Mouse (Mus musculus): Measurements from ENCODE around the gene Stk17b. TPM values are rescaled to one million over a fixed set of nuclear protein-coding genes. Genes with fewer than 3 reads are reported as not detected.
A peak's percentile ranks its signal among the peaks of the same experiment; 100 is the strongest.

Gene Stk17b
- polyA plus RNA-seq, 1 experiment from 2014 or later = 13.6 TPM

DNA sequence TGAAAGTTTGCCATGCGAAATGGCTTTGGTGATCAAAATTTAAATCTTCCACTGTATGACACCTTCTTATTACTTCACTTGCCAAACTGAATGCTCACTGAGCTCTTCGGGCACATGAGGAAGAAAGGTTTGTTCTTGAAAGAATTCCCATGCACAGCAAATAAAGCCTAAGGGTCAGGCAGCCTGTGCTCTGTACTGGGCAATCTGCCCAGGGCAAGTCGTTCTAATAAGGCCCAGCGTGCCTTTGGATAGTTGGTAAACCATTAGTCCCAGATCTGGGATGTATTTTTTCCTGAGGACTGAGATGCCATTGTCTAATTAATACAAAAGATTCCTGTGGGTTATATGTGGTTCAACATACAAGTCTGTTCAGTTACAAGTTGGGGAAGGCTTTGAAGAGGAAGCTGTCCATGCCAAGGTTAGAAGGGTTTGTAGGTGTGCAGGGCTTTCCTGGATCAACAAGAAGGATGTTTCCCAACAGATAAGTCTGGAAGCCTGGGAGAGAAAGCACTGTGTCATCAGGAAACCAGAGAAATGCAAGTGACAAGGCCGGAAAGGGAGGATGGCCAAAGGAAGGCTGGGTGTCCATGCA is 35.1 kb upstream of the Stk17b start:
- Histone ChIP-seq H3K36me3 (ENCODE audit: insufficient read depth, low read length) (no peaks in the 10 kb centered on the region), H3K27me3 (ENCODE audit: insufficient read depth, low read length) (no peaks in the 10 kb centered on the region), H3K4me2 (ENCODE audit: low read length) (no peak overlapping the region), H3K27ac (no peak overlapping the region), H3K9ac (ENCODE audit: low read depth, low read length) (no peak overlapping the region), H3K4me3 (replicated peaks; ENCODE audit: low read depth, low read length) (no peak overlapping the region), H3K4me1 (replicated peaks; ENCODE audit: insufficient read depth, low read length) (peaks cover 4% of the 10 kb centered on the region; the same call in 1 of the 2 replicates), H3K9me3 (replicated peaks; ENCODE audit: low read length) (no peaks in the 10 kb centered on the region)
- WGBS = 64% methylated on average over 5 of the region's 5 CpGs
- TF ChIP-seq CTCF (IDR thresholded peaks at IDR 0.05; ENCODE audit: low read depth) = no peak
- DNase-seq (ENCODE audit: low spot score) = no peak
- no peak for ATAC-seq (replicated peaks; ENCODE audit: low FRiP score, low read depth)

DNA sequence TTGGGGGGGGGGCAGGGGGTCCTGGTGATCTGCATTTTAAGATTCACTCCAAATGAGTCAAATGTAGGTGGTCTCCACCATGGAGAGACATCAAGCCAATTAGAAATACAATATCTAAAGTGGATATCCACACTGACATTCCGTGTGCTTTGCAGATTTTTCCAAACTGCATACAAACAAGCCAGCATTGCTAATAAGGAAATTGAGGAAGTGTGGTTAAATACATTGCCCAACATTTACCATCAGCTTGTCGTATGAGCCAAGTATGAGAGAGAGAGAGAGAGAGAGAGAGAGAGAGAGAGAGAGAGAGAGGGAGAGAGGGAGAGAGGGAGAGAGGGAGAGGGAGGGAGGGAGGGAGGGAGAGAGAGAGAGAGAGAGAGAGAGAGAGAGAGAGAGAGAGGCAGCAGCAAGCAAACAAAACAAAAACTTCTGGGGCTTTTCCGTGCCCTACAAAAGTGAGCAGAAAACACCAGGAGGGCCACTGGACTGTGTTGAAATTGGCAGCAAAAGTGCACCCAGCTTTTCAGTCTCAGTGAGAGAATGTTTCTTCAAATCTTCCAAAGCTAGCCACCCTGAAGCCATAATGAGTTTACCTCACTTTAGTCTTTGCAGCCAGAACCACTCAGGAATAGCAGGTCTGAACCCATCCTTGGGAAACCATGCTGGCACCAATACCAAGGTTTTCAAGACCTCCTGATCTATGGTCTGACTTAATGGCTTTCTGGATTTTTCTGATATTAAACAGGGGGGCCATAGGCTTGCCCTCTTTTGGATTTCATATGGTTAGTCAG is 33.2 kb upstream of the Stk17b start:
- Histone ChIP-seq H3K4me3 (replicated peaks; ENCODE audit: low read depth, low read length) (no peak overlapping the region), H3K27me3 (ENCODE audit: insufficient read depth, low read length) (no peaks in the 10 kb centered on the region), H3K9me3 (replicated peaks; ENCODE audit: low read length) (no peaks in the 10 kb centered on the region), H3K4me2 (ENCODE audit: low read length) (no peak overlapping the region), H3K27ac (no peak overlapping the region), H3K9ac (ENCODE audit: low read depth, low read length) (no peak overlapping the region), H3K36me3 (ENCODE audit: insufficient read depth, low read length) (no peaks in the 10 kb centered on the region), H3K4me1 (replicated peaks; ENCODE audit: insufficient read depth, low read length) (0 out of 2 replicates have a peak, but pooled peaks cover under 1% of the 10 kb centered on the region)
- TF ChIP-seq CTCF (IDR thresholded peaks at IDR 0.05; ENCODE audit: low read depth) = no peak
- DNase-seq (ENCODE audit: low spot score) = no peak
- no peak for ATAC-seq (replicated peaks; ENCODE audit: low FRiP score, low read depth)
- WGBS = 41% methylated on average over 3 of the region's 3 CpGs

DNA sequence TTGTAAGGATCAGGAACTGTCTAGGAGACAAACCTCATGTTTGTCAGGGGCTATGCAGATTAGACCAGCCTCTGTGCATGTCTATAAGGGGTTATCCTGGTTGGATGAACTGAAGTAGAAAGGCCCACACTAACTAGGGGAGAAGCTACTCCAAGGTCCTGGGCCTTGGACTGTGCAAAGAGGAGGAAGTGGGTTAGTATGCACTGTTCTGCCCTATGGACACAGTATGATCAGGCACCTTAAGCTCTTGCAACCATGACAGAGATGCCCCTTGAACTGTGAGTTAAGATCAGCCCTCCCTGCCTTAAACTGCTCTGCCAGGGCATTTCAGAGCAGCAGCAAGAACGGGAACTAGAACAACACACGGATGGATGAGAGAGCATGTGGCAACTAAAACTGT is 31.3 kb upstream of the Stk17b start:
- no peak for TF ChIP-seq CTCF (IDR thresholded peaks at IDR 0.05; ENCODE audit: low read depth)
- Histone ChIP-seq H3K36me3 (ENCODE audit: insufficient read depth, low read length) (no peaks in the 10 kb centered on the region), H3K27me3 (ENCODE audit: insufficient read depth, low read length) (no peaks in the 10 kb centered on the region), H3K9ac (ENCODE audit: low read depth, low read length) (no peak overlapping the region), H3K4me1 (replicated peaks; ENCODE audit: insufficient read depth, low read length) (no peaks in the 10 kb centered on the region), H3K27ac (no peak overlapping the region), H3K9me3 (replicated peaks; ENCODE audit: low read length) (no peaks in the 10 kb centered on the region), H3K4me2 (ENCODE audit: low read length) (no peak overlapping the region), H3K4me3 (replicated peaks; ENCODE audit: low read depth, low read length) (no peak overlapping the region)
- ATAC-seq (replicated peaks; ENCODE audit: low FRiP score, low read depth) = peak; percentile 59; the same call in 1 of the 2 replicates
- no peak for DNase-seq (ENCODE audit: low spot score)
- whole genome bisulfite sequencing = 38% methylated on average over 2 of the region's 2 CpGs

DNA sequence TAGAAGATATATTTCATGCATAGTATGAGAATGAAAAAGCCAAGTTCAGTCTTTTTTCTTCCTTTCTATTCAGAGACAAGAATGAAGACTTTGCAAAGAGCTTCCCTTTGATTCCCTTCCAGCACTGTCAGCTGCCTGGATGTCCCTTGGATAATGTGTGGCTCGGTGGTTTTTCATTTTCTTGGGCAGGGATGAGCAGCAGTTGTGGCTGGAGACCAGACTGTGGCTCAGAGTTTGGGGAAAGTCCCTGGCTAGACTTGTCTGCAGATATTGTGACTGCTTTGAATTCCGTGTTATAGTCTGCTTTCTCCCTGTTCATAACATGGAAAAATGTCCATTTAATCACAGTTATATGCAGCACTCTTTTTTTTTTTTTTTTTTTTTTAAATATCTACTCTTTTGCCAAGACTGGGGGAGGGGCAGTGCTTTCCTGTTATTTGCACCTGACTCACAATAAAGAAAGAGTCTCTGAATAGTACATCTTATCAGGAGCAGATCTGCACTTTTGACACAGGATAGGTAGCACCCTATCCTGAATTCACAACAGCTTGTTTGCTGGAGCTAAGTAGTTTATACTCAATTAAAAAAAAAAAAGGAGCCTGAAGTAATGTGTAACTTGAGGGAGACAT is 29.2 kb upstream of the Stk17b start:
- TF ChIP-seq CTCF (IDR thresholded peaks at IDR 0.05; ENCODE audit: low read depth) = no peak
- WGBS = 75% methylated on average over 2 of the region's 2 CpGs

DNA sequence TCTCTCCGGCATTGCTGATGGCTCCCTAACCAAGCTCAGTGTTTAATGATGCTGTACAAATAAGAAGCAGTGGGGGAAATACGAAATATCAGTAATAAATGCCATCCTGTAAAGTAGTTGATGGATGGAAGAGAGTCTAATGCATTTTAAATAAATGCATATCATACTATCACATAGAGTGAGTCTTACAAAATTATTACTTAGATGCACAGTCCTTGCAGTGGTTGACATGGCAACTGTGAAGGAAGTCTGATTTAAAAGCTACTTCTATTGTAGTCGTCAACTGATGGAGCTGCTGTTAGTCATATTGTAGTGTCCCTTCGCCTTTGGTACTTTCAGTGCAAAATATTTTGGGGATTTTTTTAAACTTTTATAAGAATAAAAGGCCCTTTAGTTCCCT is 26.9 kb upstream of the Stk17b start:
- no peak overlapping the region for H3K4me3 ChIP-seq (replicated peaks; ENCODE audit: low read depth, low read length)
- no peaks in the 10 kb centered on the region for H3K36me3 ChIP-seq (ENCODE audit: insufficient read depth, low read length)
- ATAC-seq (replicated peaks; ENCODE audit: low FRiP score, low read depth) = no peak
- no peak overlapping the region for H3K27ac ChIP-seq
- H3K4me2 ChIP-seq (ENCODE audit: low read length) = no peak overlapping the region
- no peaks in the 10 kb centered on the region for H3K9me3 ChIP-seq (replicated peaks; ENCODE audit: low read length)
- no peak for TF ChIP-seq CTCF (IDR thresholded peaks at IDR 0.05; ENCODE audit: low read depth)
- no peak for DNase-seq (ENCODE audit: low spot score)
- H3K9ac ChIP-seq (ENCODE audit: low read depth, low read length) = no peak overlapping the region
- 83% methylated on average over 4 of the region's 4 CpGs for WGBS
- H3K27me3 ChIP-seq (ENCODE audit: insufficient read depth, low read length) = no peaks in the 10 kb centered on the region
- no peaks in the 10 kb centered on the region for H3K4me1 ChIP-seq (replicated peaks; ENCODE audit: insufficient read depth, low read length)

More for the DNA sequence above, 29.2 kb upstream of the Stk17b start:
- Histone ChIP-seq H3K4me3 (replicated peaks; ENCODE audit: low read depth, low read length) (no peak overlapping the region), H3K4me2 (ENCODE audit: low read length) (no peak overlapping the region), H3K36me3 (ENCODE audit: insufficient read depth, low read length) (no peaks in the 10 kb centered on the region), H3K27me3 (ENCODE audit: insufficient read depth, low read length) (no peaks in the 10 kb centered on the region), H3K9me3 (replicated peaks; ENCODE audit: low read length) (no peaks in the 10 kb centered on the region), H3K9ac (ENCODE audit: low read depth, low read length) (no peak overlapping the region), H3K4me1 (replicated peaks; ENCODE audit: insufficient read depth, low read length) (no peaks in the 10 kb centered on the region), H3K27ac (no peak overlapping the region)
- ATAC-seq (replicated peaks; ENCODE audit: low FRiP score, low read depth) (no peak), DNase-seq (ENCODE audit: low spot score) (no peak)

DNA sequence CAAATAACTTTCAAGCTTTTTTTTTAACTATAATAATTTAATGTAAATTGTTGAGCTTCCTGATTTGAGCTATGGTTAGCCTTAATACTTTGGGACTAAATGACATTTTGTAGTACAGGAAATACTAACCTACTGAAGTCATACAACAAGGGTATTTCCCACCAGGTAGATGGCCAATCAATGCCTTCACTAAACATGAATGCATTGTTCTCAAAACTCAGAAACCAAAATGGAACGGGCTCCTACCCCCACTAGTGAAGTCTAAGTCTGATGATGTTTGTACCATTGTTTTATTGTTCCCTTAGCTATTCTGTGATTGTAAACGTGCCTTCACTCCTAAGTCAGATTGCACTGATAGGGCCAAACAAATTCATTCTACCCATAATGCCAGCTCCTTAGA is 23.2 kb upstream of the Stk17b start:
- ATAC-seq (replicated peaks; ENCODE audit: low FRiP score, low read depth) (no peak), DNase-seq (ENCODE audit: low spot score) (no peak)
- 67% methylated on average over 2 of the region's 2 CpGs for WGBS
- H3K27ac ChIP-seq = no peak overlapping the region
- no peaks in the 10 kb centered on the region for H3K4me1 ChIP-seq (replicated peaks; ENCODE audit: insufficient read depth, low read length)
- H3K36me3 ChIP-seq (ENCODE audit: insufficient read depth, low read length) = no peaks in the 10 kb centered on the region
- no peak overlapping the region for H3K4me2 ChIP-seq (ENCODE audit: low read length)
- H3K27me3 ChIP-seq (ENCODE audit: insufficient read depth, low read length) = no peaks in the 10 kb centered on the region
- no peak overlapping the region for H3K4me3 ChIP-seq (replicated peaks; ENCODE audit: low read depth, low read length)
- TF ChIP-seq CTCF (IDR thresholded peaks at IDR 0.05; ENCODE audit: low read depth) = no peak
- H3K9me3 ChIP-seq (replicated peaks; ENCODE audit: low read length) = no peaks in the 10 kb centered on the region
- no peak overlapping the region for H3K9ac ChIP-seq (ENCODE audit: low read depth, low read length)

Measured in kidney, postnatal 0 days (tissue).